Mouse (Mus musculus): ENCODE measurements around the gene Zfp760.
"Not testable (repeated sequence)": the region's sequence is repeated elsewhere in the genome, so short reads cannot be mapped to it uniquely, and the experiment has no call there.

GRCm38 (mm10) chr17:21680019-21680376, 27.5 kb upstream of the Zfp760 start:
- TF ChIP-seq POLR2A (IDR thresholded peaks at IDR 0.05; ENCODE audit: borderline replicate concordance, insufficient read depth, low read length) = peak; percentile 20; the same call in 1 of the 2 replicates
- not testable (repeated sequence) for TF ChIP-seq CTCF (IDR thresholded peaks at IDR 0.05; ENCODE audit: borderline replicate concordance, insufficient read depth, low read depth, low read length)

Measured in cerebellum, adult 2 months (tissue).